Mouse (Mus musculus) spleen, adult 2 months (tissue): ENCODE data around the gene Xkr7.

Experiments
- CTCF ChIP-seq: fragments of 200-500 bp; IDR thresholded peaks from 2 replicates; pipeline ENCODE4 v1.5.1; 2011; ENCODE audit warnings: mild to moderate bottlenecking, inconsistent platforms; ENCODE audit not compliant: insufficient read depth, insufficient read length, insufficient replicate concordance; ENCODE audit errors: extremely low read depth
- POLR2A ChIP-seq: fragments of 200-500 bp; IDR thresholded peaks from 2 replicates; pipeline ENCODE4 v1.6.1; 2011; ENCODE audit warnings: low read depth, low read length, inconsistent platforms

DNA sequence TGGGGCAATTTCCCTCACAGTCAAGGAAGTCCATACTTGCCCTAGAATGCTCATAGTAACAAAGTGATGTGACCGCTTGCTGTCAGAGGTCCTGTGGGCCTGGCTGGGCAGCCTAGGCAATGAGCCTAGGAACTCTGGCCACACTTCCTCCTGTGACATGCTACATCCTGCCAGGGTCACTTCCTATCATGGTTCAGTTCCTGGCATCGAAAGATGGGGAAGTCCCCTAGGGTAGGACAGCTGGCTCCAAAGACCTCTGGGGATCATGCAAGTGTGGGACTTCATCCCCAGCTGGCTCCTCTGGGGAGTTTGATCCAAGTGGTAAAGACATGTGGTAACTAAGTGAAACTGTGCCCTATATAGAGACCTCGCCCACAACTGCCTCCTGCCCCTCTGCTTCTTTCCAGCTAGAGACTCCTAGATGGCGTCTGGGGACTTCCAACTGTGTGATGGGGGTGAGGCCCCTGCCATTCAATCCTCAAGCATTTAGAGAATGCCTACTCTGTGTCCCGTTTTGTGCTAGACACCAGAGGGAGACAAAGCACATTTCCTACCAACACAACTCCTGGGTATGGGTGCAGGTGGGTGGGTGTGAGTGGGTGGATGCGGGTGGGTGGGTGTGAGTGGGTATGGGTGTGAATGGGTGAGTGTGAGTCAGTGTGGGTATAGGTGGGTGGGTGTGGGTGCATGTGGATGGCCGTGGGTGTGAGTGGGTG is 52.8 kb downstream of the Xkr7 start:
- TF ChIP-seq CTCF: peak; percentile 25; the same call in 1 of the 2 replicates
- no peak for TF ChIP-seq POLR2A
